Mouse (Mus musculus): ENCODE results near the gene Adat3.
A peak's percentile ranks its signal among the peaks of the same experiment; 100 is the strongest.
"Not testable (repeated sequence)": the region's sequence is repeated elsewhere in the genome, so short reads cannot be mapped to it uniquely, and the experiment has no call there.

Adat3 gene

DNA sequence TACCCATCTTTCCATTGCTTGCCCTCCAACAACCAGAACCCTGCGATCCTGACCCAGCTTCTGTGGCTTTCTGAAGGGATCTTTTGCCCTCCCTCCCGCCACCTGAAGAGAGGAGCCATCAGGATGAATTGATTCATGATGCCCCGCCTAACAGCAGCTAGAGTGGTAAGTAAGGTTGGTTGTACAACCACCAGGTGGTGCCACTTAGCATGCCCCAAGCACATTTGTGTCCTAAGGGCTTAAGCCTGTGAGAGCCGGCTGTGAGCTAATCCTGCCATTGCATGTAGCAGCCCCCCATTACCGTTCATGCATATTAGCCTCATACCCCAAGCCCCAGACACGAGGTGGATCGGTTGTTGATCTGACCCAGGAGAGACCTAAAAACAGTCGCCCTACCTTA is 23.8 kb upstream of the Adat3 start:
- peak; percentile 61 to 71 for DNase-seq

DNA sequence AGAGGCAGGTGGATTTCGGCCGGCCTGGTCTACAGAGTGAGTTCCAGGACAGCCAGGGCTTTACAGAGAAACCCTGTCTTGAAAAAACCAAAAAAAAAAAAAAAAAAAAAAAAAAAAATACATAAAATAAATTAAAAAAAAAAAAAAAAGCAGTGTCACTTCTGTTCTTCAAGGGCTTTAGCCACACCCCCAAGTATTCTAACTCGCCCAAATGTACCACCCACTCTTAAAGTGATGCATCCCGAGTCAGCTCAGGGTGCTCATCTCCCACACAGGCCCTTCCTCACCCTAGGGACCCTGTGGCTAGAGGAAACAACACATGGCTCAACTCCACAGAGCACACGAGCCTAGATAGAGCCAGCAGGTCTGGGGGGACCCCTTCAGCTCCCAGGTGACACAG is 19.6 kb upstream of the Adat3 start:
- DNase-seq: no peak

DNA sequence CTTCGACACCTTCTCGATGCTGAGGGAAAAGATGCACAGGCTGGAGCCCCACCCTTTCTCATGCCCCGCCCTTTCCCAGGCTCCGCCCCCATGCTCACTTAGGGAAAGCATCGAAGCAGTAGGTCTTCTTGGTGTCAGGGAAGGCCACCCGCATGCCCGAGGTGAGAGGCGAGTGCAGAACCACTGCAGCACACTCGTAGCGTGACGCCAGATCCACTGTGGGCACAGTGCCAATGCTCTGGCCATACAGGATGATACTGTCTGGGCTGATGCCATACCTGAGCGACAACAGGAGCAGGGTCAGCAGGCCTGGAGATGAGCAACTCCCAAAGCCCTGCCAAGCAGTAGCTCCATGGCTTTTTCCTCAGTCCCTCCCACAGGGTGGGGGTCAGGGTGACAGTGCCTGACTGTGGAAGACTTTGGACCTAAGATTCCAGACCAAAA is 18.6 kb upstream of the Adat3 start:
- DNase-seq: no peak

DNA sequence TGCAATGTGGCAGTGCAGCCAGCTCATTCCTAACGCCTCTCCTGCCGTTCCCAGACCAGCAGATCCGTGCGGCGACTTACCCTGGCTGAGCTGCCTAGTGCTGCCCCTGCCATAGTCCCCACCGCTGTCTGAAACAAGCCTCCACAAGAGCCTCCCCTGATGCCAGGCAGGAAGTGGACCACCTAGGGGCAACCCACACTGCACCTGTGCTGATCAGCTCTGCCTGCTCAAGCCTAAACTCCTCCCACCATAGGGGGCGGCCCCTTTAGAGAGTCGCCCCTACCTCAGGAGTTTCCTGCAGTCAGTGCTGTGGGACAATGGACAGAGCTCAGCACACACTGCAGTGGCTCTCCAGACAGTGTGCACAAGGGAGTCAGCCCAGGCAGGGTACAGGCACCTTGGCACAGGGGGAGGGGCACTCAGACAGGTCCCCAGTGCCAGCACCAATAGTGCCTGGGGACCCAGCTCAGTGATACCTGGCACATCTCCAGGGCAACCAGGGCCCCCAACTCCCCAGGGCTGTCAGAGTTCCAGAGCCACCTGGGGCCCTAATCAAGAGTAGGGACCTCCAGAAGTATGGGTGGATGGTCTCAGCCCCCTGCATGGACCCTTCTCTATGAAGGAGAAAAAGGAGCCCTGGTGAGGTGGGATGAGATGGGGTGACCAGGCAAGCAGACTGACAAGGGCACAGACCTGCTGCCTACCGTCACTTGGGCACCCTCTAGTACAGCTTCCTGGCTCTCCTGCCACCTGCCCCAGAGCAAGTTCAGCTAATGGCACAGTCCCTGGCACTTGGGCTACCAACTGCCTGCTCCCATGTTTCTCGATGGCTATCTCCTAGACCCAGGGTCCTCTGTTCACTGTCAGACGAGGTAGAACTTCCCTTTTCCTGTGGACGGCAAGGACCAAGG is 17.8 kb upstream of the Adat3 start:
- DNase-seq: no peak

GRCm38 (mm10) chr10:80585581-80585980 is 17.1 kb upstream of the Adat3 start:
- DNase-seq: no peak

DNA sequence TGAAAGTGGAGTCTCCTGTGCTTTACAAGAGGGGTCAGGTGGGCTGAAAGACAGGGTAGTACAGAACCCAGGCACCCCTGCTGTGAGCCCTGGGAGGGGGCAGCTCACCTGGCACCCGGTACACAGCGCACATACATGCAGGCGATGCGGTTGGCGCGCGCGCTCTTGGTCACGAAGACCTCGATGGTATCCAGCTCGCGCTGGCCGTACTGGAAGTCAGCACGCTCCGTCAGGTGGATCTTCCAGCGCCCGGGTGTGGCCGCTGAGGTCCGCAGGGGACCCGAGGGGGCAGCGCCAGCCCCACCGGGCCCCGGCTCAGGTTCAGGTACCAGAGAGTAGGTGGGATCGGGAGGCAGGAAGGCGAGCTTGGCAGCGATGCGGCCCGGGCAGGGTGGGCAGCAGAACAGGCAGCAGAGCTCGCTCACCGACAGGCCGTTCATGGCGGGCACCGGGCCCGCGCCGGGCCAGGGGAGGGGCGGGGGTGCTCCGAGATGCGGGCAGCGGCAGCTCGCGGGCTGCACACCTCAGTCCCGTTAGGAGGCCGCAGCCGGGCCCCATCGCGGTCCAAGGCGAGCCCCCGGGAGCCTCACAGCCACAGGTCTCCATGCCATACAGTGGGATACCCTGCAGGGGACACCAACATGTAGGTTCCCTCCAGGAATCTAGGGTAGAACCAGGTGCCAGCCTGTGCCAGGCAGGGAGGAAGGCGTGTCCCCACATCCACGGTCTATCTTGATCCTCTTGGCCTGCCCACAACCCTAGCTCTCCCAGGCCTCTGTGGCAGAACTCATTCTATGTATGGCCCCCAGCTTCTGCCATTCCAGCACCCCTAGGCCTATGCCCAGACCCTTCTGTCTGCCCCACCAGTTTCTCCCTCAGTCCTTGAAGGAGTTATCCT is 16.0 kb upstream of the Adat3 start:
- DNase-seq: no peak

DNA sequence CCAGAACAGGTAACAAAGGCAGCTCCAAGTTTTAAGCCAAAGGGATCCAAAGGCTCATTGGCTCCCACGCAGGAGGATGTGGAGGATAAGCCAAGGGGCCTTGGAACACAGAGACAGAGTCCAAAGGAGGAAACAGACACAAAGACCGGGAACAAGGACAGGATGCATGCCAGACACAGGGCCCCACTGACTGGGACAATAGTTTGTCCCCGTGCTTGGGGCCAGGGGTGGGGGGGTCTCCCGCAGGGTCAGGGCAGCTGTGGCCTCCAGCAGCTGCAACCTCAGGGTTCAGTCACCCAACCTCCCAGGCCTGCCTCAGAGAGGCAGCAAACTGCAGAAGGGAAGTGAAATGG is 15.4 kb upstream of the Adat3 start:
- no peak for DNase-seq

- peak; percentile 65 to 70 for DNase-seq
Observed at GRCm38 (mm10) chr10:80589127-80589878, 13.4 kb upstream of the Adat3 start.

DNA sequence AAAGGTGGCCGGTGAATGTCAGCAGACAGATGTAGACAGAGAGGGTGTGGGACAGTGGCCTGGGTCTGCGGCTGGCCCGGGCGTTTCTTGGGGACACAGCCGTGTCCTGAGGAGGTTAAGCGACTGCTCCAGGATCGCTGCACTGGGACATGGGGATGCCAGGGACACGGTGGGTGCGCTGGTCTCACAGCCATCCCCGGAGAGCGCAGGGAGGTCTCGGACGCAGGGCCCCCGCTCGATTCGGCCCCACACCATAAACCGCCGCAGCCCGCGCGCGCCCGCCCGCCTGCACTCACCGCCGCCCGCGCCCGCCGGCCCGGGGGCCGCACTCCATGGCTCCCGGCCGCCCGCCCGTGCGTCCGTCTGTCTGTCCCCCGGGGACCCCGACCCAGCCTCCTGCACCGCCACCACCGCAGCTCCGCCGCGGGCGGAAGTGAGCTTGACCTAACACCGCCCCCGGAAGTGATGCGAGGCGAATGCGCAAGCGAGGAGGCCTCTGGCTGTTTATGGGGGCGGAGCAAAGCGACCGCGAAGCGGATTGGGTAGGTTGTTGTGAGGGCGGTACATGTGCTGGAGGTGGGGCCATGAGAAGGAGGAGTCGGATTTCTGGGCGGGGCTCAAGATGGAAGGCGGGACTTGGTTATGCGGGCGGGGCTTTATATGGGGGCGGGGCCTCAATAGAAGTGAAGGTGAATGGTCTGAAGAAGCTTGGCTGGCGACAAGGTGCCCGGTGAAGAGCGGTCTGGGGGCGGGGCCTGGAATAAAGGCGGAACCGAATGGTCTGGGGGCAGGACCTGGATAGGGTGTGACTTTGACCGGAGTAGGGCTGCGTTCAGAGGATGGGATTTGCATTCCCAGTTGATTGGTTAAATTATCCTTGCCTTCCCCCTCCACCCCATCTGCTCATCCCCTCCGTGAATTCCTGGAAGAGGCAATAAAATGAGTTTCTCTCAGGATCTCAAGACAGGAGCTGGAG is 12.5 kb upstream of the Adat3 start, which contains the start of gene Abhd17a:
Gene Abhd17a (minus strand): TSS at position 463 of the 976 bp plus-strand sequence.
- DNase-seq: peak; percentile 90 to 95

GRCm38 (mm10) chr10:80596318-80596717 is 6.4 kb upstream of the Adat3 start:
- no peak for DNase-seq

DNA sequence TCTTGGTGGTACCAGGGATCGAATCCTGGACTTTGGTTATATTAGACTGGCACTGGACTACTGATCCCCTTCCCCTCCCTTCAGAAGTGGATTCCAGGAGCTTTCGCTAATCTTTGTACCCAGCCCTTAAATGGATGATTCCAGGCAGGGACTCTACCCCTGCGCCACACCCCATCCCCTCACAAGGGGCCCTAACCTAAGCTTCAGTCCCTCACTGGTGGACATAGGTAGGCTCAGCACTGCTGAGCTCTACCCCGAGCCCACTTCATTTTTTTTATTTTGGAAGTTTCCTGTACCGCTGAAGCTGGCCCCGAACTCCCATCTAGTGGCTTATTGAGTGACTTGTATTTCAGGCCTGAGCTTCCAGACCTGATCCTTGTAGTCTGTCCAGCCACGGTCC is 684 bp downstream of the Adat3 start:
- no peak for DNase-seq

DNA sequence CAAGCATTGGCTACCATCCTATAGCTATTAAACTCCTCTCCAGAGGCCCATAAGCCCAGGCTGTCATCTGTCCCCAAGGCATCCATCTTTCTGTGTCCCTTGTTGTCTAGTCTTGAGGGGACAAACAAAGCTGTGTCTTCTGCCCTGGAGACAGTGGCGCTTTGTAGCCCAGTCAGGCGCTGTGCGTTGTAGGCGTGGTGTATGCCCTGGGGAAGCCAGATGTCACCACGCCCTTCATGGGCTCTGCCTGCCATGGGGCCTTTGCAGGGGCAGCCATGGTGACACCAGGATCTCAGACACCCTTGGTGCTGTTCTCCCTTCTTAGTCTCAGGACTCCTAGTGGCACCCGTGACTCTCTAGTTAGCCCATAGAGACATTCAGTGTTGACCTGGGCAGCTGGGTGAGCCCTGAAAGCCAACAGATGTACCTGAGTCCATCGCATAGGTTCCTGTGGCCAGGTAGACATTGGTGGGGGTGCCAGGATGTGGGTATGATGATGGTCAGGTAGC is 1.4 kb downstream of the Adat3 start:
- no peak for DNase-seq

- DNase-seq: no peak
Observed at GRCm38 (mm10) chr10:80604988-80605387, 2.3 kb downstream of the Adat3 start.

GRCm38 (mm10) chr10:80605721-80606120 is 3.0 kb downstream of the Adat3 start, which contains the start of gene Gm49322:
Gene Gm49322, plus strand, starts transcription at chr10:80606021.
- DNase-seq: not testable (repeated sequence)

- DNase-seq: no peak
Observed at GRCm38 (mm10) chr10:80606306-80606705, 3.6 kb downstream of the Adat3 start.

GRCm38 (mm10) chr10:80606737-80607350 is 4.2 kb downstream of the Adat3 start:
- DNase-seq: no peak

DNA sequence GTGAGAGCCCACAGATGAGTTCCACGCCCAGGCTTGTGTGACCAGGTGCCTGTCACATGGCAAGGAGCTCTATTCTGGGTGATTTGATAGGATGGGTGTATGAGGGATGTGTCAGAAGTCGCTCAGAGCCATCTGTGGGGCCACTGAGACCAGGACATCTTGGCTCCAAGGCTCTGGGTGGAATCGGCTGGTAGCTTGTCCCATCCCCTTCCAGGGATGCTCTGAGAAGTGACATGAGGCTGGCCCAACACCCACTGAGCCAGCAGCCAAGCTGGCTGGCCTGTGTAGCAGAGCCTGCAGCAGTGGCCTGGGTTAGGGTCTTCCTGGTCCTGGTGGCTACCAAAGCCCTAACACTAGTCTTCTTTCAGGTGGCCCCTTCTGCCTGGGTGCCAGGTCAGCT is 5.8 kb downstream of the Adat3 start:
- no peak for DNase-seq

- DNase-seq: no peak
Observed at GRCm38 (mm10) chr10:80609269-80609924, 6.7 kb downstream of the Adat3 start.

DNA sequence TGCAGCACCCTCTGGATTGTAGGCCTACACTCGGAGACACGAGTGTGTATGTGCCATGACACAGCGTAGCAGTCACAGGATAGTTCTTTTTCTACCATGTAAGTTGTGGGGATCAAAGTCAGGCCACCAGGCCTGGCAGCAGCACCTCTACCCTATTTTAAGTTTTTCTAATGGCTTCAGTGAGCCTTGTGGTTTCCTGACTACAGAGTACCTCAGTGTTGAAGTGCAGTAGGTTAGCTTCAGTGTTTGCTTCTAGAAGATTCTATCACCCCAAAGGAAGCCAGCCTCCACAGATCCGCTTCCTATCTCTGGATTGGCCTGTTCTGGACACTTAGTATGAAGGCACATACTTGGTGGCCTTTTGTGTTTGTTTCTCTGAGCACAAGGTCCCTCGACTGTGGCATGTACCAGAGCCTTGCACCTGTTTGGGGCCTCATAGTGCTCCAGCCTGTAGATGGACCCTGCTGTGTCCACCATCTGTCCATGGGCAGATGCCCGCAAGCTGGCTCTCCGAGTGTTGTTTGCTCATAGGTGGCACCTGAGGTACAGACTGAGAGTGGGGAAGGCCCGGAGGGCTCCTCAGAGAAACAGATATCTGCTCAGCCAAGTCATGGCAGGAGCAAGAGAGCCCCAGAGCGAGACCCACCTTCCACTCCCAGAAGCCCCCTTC is 7.6 kb downstream of the Adat3 start:
- no peak for DNase-seq

GRCm38 (mm10) chr10:80611024-80611423 is 8.3 kb downstream of the Adat3 start:
- peak; percentile 56 to 75 for DNase-seq

Measured in spleen, adult 18-20 months (tissue).